Mouse (Mus musculus) thymus, postnatal 14 days (tissue): ENCODE measurements around the gene Defb43.

Source experiments
- DNase-seq: peaks from one replicate; pipeline ENCODE4 v3.0.0; 2021

Defb43 gene

DNA sequence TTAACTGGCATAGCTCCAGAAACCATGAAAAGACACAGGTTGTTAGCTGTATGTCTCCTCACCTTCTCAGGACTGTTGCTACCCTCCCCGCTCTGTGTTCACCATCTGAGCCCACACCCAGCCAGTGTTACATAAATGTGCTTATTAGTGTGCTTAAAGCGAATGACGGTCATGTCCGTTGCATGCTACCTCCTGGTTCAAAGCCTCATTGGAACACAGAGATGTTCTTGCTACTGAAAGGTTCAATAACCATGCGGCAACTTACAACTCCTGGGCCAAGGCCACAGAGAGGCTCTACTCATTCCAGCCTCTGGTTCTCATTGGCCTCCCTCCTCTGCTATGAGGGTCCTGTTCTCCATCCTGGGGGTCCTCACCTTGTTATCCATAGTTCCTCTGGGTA lies at the start of gene Defb43:
Gene Defb43, plus strand, starts transcription at position 301 of the 400 bp plus-strand sequence.
- no peak for DNase-seq

DNA sequence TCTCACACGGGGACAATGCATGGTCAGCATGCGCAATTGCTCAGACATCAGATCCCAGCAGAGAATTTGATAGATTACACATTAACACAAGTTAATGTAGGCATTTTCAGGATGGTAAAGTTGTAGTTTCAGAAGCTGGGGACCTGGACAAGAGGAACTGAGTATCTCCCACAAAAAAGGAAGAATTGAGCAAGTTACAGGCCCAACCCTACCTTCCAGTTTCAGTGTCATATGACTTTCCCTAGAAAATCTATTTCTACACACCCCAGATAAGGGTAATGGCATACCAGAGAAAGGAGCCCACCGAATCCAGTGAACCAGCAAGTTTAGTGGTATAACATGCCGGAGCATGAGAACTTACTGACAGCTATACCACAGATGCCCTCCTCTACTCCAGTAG lies 47.9 kb upstream of the Defb43 start:
- DNase-seq, result no peak

DNA sequence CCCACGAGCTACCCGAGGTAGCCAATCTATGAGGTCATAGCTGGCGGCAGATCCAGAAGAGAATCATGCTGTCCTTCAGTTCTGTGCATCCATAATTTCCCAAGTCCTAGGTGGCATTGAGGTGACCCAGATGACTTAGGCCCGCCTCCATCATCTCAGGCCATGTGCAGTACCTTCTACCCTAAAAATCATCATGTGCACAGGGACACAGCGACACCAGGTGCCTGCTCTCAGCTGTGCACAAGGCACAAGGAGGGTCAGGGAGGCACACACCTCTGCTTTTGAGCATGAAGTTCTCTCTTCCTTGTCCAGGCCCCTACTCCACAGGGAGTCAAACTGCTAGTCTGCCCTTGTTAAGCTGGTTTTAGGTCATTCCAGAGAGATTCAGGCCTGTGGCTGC lies 46.2 kb upstream of the Defb43 start:
- DNase-seq, result no peak

DNA sequence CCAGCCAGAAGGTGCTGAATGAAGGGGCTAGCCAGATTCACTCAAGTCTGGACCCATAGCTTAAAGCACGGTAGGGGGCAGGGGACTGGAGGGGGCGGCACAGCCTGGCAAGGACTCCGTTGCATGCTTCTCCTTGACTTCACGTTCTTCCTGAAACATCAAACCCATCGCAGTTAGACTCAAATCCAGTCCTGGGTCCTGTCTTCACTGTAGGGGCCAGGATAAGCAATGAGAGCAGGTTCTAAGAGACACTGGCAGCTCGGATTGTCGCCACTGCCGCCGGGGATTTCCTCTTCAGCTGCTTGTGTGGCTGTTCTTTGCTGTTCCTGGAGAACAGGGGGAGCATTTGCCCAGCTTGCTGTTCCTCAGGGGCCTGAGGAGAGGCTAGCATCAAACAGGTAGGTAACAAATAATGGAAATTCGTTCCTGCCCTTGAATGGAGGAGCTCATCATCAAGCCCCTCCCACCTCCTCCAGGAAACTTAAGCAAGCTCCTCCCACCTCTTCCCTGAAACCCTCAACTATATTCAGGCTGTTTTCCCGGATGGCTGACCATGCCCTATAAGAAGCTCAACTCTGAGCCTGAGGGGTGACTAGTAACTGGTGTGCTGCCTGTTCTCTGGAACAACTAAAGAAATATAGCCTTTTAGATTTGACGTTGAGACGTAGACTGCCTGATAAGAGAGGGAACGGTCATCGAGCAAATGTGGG lies 45.6 kb upstream of the Defb43 start:
- DNase-seq, result no peak

DNA sequence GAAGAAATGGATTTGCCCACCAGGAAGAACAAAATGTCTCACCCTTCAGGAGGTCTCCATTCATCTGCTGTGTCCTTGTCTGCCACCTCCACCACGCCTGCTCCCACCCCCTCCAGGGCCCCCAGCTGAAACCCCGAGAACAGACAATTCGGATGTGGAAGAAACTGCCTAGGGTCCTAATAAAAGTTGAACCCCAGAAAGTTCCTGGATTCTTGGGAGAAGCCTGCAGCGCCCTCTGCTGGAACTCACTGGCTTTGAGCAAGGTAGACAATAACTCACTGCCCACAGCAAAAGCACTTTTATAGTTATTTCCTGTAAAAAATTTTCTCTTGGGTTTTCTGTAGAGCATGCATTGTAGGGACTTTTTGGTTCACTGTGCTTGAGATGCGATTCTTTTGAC lies 36.5 kb upstream of the Defb43 start:
- DNase-seq, result peak; percentile 72

DNA sequence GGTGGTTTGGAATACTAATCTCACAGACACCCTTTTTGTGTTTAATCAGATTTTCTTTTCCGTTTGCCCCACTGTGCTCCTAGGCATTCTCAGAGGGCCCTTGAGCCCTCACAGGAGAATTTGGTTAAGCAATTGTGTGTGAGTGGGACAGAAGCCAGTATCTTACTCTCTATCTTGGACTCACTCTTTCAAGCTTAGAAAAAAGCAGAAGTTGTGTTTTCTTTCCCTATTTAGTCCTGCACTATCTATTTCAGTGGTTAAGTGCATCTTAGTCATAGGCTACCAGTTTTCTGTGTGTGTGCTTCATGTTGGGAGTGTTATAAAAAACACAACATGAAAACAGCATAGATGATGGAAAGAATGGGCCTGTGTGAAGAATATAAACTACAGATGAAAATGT lies 31.8 kb upstream of the Defb43 start:
- no peak for DNase-seq

DNA sequence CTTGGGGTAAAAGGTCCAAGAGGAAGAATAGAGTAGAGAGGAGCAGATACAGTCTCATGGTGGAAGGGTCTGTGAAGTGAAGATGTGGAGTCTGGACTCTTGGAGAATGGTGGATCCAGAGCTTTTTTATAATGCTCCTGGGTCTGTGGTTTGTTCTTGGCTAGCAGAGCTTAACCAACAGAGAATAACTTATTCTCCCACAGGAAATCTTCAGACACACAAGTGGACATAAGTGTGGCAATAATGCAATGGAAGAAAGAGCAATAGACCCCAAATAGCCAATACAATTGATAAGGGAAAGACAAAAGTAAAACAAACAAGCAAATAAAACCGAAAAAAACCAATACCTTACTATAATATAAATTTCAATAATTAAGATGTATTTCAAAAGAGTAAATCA lies 27.2 kb upstream of the Defb43 start, which contains the start of gene Defb48:
Gene Defb48, minus strand, starts transcription at position 101 of the 400 bp plus-strand sequence.
- DNase-seq, result no peak

DNA sequence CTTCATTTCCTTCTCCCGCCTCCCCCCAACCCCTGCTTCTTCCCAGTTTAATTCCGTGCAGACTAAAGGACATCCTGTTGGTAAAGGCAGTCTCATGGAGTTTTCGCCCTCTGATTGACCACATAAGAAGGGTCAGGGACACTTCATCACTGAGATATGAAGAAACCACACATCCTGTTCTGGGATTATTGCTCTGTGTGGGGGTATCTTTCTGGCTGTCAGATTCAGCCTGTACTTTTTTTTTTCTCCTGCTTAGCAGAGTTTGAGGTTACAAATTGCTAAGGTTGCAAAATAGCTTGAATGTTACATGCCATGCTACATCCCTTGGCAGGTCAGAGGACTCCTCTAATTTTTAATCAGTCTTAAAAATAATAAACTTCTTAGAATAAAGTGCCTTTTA lies 20.3 kb upstream of the Defb43 start:
- no peak for DNase-seq

DNA sequence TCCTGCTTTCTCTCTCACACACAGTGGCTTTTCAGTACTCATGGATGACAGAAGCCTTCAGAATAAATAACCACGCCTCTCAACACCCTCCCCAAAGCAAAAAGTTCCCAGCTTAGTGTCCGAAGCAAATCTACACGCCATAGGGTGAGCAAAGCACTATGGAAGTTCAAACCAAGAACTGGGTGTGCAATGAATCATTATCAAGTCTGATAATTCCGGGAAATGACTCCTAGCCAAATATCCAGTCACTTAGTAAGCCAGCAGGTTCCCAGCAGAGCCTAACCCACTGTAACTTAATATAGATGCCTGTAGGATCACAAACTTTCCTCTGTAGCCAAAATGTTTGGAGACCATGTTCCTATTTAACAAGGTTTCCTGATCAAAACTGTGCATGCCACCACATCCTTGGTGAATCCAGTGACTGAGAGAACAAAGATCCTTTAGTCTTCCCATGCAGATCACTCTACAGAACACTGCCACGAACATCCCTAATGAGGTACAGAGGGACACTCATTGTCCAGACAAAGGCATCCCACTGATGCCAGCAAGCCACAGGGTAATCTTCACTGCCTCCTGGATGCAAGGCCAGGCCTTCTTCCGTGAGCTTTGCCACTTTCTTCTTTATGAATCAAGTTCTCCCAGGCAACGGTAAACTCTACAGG lies 19.6 kb upstream of the Defb43 start:
- no peak for DNase-seq

DNA sequence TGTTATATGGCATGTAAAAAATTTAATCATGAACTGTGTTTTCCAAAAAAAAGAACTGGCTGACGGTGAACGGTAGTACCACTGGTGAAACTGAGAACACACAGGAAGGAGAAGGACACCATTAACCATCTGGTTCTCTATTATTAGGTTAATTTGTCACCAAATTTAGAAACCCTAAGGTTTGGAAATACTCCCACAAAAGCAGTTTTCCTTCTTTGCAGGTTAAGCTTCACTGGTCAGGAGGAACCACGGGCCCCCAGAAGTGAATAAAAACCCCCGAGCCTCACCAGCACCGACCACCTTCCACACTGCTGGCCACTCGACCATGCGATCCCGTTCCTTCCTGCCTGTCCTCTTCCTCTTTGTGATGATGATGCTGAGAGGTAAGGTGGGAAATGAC lies 13.8 kb upstream of the Defb43 start, which contains the start of gene Defb47:
Gene Defb47, plus strand, starts transcription at position 301 of the 400 bp plus-strand sequence.
- DNase-seq, result no peak

DNA sequence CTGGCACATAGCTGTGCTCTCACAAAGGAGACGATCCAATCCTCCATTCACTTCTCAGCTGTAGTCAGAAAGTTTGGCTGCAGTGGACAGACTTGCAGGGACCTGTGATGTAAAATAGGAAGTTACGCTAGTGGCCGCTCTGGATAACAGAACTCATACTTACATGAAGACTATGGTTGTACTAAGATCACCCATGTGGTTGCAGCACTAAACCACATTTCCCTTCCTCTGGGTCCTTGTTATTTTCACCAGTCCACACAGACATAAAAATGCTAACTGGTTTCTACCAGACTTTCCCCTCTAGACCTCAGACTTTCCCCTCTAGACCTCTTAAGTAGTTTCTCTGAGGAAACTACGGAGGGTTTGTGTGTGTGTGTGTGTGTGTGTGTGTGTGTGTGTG lies 12.6 kb upstream of the Defb43 start:
- DNase-seq, result no peak

DNA sequence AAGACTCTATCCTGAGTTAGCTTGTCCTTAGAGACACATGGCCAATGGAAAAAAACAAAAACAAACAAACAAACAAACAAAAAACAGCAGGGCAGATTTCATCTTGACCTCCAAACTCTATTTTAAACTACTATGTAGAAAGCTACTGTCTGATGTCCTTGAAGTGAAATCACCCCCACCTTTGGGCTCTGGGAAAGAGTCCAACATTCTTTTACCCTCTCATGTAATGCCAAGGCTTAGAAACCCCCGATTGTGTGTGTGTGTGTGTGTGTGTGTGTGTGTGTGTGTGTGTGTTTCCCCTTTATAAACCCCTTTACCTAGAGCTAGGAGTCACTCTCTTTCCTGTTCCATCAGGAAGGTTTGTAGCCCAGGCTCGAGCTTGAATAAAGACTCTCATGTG lies 9.0 kb upstream of the Defb43 start:
- no peak for DNase-seq

DNA sequence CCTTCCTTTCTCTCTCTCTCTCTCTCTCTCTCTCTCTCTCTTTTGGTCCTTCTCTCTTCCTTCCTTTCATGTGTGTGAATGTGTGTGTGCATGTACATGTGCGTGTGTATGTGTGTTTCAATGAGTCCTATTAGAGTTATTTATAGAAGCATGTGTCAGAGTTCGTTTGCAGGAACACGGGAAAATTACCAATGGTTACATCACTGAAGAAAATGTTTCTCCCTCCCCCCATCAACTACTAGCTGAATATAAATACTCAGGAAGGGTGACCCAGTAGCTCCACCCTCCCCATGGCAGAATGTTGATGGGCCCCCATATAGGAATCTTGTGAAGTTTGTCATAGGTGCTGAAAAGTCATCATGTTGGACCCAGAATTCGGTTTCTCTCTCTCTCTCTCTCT lies 1.5 kb downstream of the Defb43 start:
- DNase-seq, result no peak

DNA sequence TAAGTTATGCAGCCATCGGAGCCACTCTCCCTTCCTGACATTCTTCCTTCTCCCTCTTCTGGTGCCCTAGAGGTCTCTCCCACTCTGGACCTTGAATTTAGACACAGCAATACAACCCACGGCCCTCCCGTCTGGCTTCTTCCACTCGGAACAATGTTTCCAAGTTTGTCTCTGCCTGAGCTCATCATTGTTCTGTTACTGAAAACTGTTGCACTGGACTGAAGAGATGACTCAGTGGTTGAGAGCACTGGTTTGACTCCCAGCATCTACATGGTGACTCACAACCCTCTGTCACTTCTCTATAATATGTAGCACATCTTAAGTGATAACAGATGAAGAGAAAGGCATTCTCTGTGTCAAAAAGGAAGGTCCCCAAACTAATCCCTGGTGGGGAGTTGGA lies 3.1 kb downstream of the Defb43 start:
- DNase-seq, result no peak

DNA sequence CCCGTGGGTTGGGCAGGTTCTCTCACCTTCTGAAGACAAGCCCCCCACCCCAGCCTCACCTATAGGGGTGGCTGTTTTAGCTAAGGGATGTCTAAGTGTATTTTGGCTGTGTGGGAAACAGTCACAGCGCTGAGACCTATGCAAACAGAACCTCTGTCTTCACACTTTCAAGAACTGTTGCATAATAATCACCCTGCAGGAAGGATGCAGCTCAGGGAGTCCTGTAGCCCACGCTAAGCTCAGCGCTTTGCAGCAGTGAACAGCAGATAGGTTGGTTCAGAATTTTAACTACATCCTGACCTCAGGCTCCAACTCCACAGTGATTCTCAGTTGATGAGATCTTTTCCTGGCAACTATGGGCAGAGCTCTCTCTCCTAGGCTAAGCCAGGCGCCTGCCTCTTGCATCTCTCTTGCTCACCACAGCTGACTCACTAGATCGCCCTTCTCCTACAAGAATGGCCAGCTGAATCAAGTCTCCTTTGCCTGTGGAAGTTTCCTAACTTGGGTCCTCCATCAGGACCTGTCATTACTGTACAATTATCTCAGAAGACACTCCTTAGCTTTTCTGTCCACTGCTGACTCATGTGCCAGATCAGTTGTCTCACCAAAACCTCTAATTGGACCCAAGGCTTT lies 9.1 kb downstream of the Defb43 start:
- no peak for DNase-seq

DNA sequence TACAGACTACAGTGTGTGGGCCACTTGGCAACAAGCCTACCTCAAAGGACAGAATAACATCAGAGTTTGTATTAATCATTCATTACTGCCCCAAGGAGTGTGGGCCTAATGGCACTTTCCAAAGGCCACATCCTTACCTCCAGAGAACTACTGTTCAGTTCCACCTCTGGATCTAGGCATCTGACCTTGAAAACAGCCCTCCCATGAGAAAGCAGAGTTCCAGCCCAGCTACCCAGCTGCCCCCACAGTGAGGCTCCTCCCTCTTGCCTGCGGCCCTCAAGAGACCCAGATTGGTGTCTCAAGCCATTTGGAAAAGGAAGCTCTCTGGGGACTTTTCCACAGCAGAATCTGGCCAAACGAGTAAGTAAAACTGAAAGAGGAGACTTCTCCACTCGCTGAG lies 35.1 kb downstream of the Defb43 start, which contains the start of gene Defb42:
Gene Defb42, plus strand, starts transcription at position 301 of the 400 bp plus-strand sequence.
- DNase-seq, result no peak

DNA sequence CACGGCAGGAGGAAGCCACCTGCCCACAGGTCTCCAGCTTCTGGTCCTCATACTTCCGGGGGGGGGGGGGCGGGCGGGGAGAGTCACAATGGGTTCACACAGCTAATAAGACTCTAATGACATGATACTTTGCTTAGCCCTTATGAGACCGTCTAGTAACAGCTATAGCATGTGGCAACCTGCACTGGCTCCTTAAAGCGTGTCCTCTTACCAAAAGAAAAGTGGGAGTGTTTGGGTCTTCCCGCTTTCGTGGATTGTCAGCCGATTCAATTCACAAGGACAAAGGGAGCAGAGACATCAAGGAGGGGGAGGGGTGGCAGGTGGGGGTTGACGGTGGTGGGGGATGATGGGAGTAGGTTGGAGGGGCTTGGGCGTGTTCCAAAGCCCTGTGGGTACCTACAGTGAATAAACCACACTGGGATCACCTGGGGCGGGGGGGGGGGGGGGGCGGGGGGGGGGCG lies 38.4 kb downstream of the Defb43 start, which contains the start of gene Defb30:
Gene Defb30, minus strand, starts transcription at position 51 of the 461 bp plus-strand sequence.
- no peak for DNase-seq

DNA sequence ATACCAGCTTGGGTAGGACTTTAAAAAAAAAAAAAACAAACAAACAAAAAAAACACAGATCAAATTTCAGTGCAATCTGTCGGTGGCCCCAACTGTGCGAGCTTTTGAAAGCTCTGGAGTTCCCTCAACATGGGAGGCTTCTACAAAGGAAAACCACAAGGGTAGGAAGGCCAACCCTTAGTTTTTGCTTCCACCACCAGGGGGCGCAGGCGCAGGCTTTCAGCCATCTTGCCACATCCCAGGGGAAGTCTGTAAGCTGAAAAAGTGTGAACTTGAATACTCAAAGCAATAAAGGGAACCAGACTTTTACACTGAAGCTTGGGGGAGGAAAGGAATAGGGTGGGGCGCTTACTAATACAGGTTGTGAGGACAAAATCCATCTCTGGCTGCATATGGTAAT lies 39.2 kb downstream of the Defb43 start:
- peak; percentile 77 for DNase-seq

DNA sequence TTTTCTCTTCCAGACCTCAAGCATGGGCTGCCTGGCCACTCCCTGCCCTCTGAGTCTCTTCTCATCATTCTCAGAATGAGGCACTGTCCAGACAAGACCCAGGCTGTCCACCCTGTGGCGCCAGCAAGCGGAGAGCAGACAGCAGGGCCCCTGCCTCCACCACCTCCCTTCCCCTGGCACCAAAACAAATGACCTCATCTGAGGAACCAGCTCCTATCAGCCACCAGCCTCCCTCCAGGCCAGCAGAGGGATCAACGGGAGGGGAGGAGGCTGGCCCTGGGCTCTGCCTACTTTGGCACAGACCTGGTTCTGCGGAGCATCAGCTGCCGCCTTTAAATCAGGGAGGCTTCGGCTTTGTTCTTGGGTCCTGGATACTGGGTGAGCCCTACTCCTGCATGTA lies 43.2 kb downstream of the Defb43 start:
- no peak for DNase-seq

DNA sequence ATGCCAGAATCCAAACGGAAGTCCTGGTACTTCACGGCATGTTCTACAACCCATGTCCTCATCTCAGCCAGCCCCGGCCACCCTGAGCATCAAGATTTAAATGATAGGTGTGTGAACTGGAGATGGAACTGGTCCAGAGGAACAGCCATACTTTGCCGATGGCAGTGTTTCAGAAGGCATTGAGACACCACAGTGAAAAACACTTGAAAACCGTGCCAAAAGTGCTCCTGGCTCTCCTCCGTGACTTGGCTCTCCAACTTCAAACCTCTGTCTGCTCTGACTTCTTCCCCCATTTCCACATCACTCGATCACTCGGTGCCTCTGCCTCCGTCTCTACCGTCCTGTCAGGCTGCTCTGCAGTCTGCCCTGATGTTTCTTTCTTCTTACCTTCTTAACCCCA lies 48.8 kb downstream of the Defb43 start:
- DNase-seq, result no peak

DNA sequence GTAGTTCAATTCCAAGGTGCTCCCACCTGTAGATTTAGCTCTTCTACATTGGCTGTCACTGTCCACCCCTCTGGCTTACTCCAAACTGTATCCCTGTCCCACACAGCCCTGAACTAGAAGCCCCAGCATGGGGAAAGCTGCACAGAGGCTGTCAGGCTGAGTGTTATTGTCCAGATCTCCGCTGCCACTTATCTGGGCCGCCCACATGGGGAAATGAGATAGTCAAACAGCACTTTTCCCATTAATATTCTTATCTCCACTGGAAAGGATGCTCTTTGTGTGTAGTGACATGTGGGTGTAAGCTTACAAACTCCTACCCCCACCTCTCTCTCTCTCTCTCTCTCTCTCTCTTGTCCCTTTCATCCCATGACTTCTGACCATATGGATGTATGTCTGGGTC lies 50.6 kb downstream of the Defb43 start:
- no peak for DNase-seq

DNA sequence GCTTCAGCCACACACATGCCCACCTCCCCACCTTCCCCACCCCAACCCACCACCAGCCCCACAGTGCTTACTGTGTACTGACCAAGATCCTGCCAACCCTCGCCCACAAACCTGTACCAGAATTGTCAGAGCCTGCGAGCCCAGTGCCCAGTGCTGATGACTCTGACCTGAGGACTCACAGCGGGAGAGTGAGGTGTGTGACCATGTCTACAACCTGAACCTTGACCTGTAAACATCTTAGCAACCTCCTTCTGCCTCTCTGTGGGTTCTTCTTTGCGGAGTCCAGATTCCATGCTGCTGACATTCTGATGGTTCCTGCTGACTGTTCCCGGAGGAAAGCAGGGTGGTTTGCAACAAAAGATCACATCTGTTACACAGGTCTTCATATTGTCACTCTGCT lies 53.8 kb downstream of the Defb43 start:
- no peak for DNase-seq

DNA sequence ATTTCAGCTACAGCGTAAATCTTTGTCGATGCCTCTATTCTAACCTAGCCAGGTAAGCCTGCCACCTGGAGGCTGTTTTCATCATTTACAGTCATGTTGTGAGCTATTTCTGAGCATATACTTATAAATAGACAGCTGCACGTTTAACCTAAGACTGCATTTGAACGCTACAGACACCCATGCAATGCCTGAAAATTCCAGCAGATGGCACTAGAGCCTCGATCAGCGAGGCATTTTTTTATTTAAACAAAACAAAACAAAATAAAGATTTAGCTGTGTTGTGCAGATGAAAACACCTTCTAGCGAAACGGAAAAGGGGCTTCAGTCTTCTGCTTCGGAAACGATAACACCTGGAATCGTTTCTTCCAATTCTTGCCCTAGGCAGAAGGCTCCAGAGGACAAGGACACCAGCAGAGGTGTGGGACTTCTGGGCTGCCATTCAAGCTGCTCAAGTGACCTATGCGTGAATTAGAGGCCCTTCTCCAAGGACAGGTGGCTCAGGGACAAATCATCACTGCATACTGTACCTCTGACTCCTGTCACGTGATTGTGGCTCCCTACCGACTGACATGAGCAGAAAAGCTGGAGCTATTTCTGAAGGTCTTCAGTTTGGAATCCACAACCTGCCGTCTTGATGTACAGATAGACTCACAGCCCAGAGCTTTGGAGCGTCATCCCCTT lies 55.2 kb downstream of the Defb43 start:
- peak; percentile 63 for DNase-seq
